Mouse (Mus musculus): ENCODE measurements at regions not wholly inside any gene's neighbourhood (a gene's known extent, or its start where the extent isn't known, plus 50 kb on each side); places are given as distances from the start of the nearest gene placed in this dataset.

GRCm38 (mm10) chr2:28365756-28366155 lies 80.8 kb upstream of the Ppp1r26 start:
- Histone ChIP-seq H3K4me3 (ENCODE audit: low read depth, low read length) (no peak overlapping the region), H3K27me3 (ENCODE audit: control insufficient read depth, insufficient read depth, low read length) (no peaks in the 10 kb centered on the region; the same call in none of the 2 replicates), H3K36me3 (ENCODE audit: control insufficient read depth, insufficient read depth, low read length) (no peaks in the 10 kb centered on the region), H3K4me1 (ENCODE audit: control insufficient read depth, insufficient read depth, low read length) (no peaks in the 10 kb centered on the region), H3K9ac (ENCODE audit: low read depth, low read length) (no peak overlapping the region), H3K4me2 (no peak overlapping the region), H3K27ac (ENCODE audit: low read depth, low read length) (no peak overlapping the region), H3K9me3 (replicated peaks; ENCODE audit: control insufficient read depth, low read length) (no peaks in the 10 kb centered on the region)
- WGBS (ENCODE audit: insufficient replicate concordance): 78% methylated on average over 5 of the region's 5 CpGs
- no peak for ATAC-seq (replicated peaks; ENCODE audit: insufficient number of reproducible peaks, low FRiP score, low TSS enrichment)

- H3K27ac ChIP-seq (ENCODE audit: low read depth, low read length): no peak overlapping the region
- H3K4me3 ChIP-seq (ENCODE audit: low read depth, low read length): no peak overlapping the region
- H3K27me3 ChIP-seq (ENCODE audit: control insufficient read depth, insufficient read depth, low read length): no peaks in the 10 kb centered on the region; the same call in 1 of the 2 replicates
- no peak overlapping the region for H3K9ac ChIP-seq (ENCODE audit: low read depth, low read length)
- no peak for ATAC-seq (replicated peaks; ENCODE audit: insufficient number of reproducible peaks, low FRiP score, low TSS enrichment)
- no peaks in the 10 kb centered on the region for H3K9me3 ChIP-seq (replicated peaks; ENCODE audit: control insufficient read depth, low read length)
- no peaks in the 10 kb centered on the region for H3K36me3 ChIP-seq (ENCODE audit: control insufficient read depth, insufficient read depth, low read length)
- no peak overlapping the region for H3K4me2 ChIP-seq
- H3K4me1 ChIP-seq (ENCODE audit: control insufficient read depth, insufficient read depth, low read length): peaks cover 14% of the 10 kb centered on the region
- 7% methylated on average over 3 of the region's 3 CpGs for WGBS (ENCODE audit: insufficient replicate concordance)
These were observed 71.8 kb upstream of the Ppp1r26 start for GRCm38 (mm10) chr2:28374838-28375237.

- Histone ChIP-seq H3K4me2 (peak overlapping the region; percentile 38), H3K36me3 (ENCODE audit: control insufficient read depth, insufficient read depth, low read length) (no peaks in the 10 kb centered on the region), H3K4me3 (ENCODE audit: low read depth, low read length) (no peak overlapping the region), H3K27me3 (ENCODE audit: control insufficient read depth, insufficient read depth, low read length) (peaks cover 3% of the 10 kb centered on the region; the same call in 1 of the 2 replicates), H3K4me1 (ENCODE audit: control insufficient read depth, insufficient read depth, low read length) (peaks cover 14% of the 10 kb centered on the region), H3K9me3 (replicated peaks; ENCODE audit: control insufficient read depth, low read length) (no peaks in the 10 kb centered on the region), H3K27ac (ENCODE audit: low read depth, low read length) (peak overlapping the region; percentile 55; the same call in 1 of the 2 replicates), H3K9ac (ENCODE audit: low read depth, low read length) (no peak overlapping the region)
- 43% methylated on average over 9 of the region's 9 CpGs for whole genome bisulfite sequencing (ENCODE audit: insufficient replicate concordance)
- peak; percentile 87 for ATAC-seq (replicated peaks; ENCODE audit: insufficient number of reproducible peaks, low FRiP score, low TSS enrichment)
These were observed 68.4 kb upstream of the Ppp1r26 start for GRCm38 (mm10) chr2:28377948-28378822.

GRCm38 (mm10) chr2:28382051-28382802 lies 64.4 kb upstream of the Ppp1r26 start:
- Histone ChIP-seq H3K27ac (ENCODE audit: low read depth, low read length) (no peak overlapping the region), H3K4me2 (no peak overlapping the region), H3K27me3 (ENCODE audit: control insufficient read depth, insufficient read depth, low read length) (peaks cover 3% of the 10 kb centered on the region; the same call in 1 of the 2 replicates), H3K9ac (ENCODE audit: low read depth, low read length) (no peak overlapping the region), H3K4me1 (ENCODE audit: control insufficient read depth, insufficient read depth, low read length) (peaks cover 14% of the 10 kb centered on the region), H3K4me3 (ENCODE audit: low read depth, low read length) (no peak overlapping the region), H3K36me3 (ENCODE audit: control insufficient read depth, insufficient read depth, low read length) (no peaks in the 10 kb centered on the region), H3K9me3 (replicated peaks; ENCODE audit: control insufficient read depth, low read length) (no peaks in the 10 kb centered on the region)
- WGBS (ENCODE audit: insufficient replicate concordance): 87% methylated on average over 12 of the region's 12 CpGs
- ATAC-seq (replicated peaks; ENCODE audit: insufficient number of reproducible peaks, low FRiP score, low TSS enrichment): no peak

GRCm38 (mm10) chr2:28384875-28385274 lies 61.7 kb upstream of the Ppp1r26 start:
- Histone ChIP-seq H3K4me2 (no peak overlapping the region), H3K4me1 (ENCODE audit: control insufficient read depth, insufficient read depth, low read length) (no peaks in the 10 kb centered on the region), H3K27ac (ENCODE audit: low read depth, low read length) (no peak overlapping the region), H3K27me3 (ENCODE audit: control insufficient read depth, insufficient read depth, low read length) (peaks cover 3% of the 10 kb centered on the region; the same call in 1 of the 2 replicates), H3K4me3 (ENCODE audit: low read depth, low read length) (no peak overlapping the region), H3K9ac (ENCODE audit: low read depth, low read length) (no peak overlapping the region), H3K36me3 (ENCODE audit: control insufficient read depth, insufficient read depth, low read length) (no peaks in the 10 kb centered on the region), H3K9me3 (replicated peaks; ENCODE audit: control insufficient read depth, low read length) (no peaks in the 10 kb centered on the region)
- WGBS (ENCODE audit: insufficient replicate concordance): 65% methylated on average over 8 of the region's 8 CpGs
- no peak for ATAC-seq (replicated peaks; ENCODE audit: insufficient number of reproducible peaks, low FRiP score, low TSS enrichment)

GRCm38 (mm10) chr2:28386784-28387183 lies 59.8 kb upstream of the Ppp1r26 start:
- Histone ChIP-seq H3K9me3 (replicated peaks; ENCODE audit: control insufficient read depth, low read length) (no peaks in the 10 kb centered on the region), H3K9ac (ENCODE audit: low read depth, low read length) (no peak overlapping the region), H3K4me2 (no peak overlapping the region), H3K36me3 (ENCODE audit: control insufficient read depth, insufficient read depth, low read length) (no peaks in the 10 kb centered on the region), H3K4me1 (ENCODE audit: control insufficient read depth, insufficient read depth, low read length) (no peaks in the 10 kb centered on the region), H3K27me3 (ENCODE audit: control insufficient read depth, insufficient read depth, low read length) (no peaks in the 10 kb centered on the region), H3K4me3 (ENCODE audit: low read depth, low read length) (no peak overlapping the region), H3K27ac (ENCODE audit: low read depth, low read length) (no peak overlapping the region)
- 72% methylated on average over 1 of the region's 1 CpGs for WGBS (ENCODE audit: insufficient replicate concordance)
- ATAC-seq (replicated peaks; ENCODE audit: insufficient number of reproducible peaks, low FRiP score, low TSS enrichment): no peak

- no peak overlapping the region for H3K9ac ChIP-seq (ENCODE audit: low read depth, low read length)
- 30% methylated on average over 6 of the region's 6 CpGs for WGBS (ENCODE audit: insufficient replicate concordance)
These were observed 59.2 kb upstream of the Ppp1r26 start for GRCm38 (mm10) chr2:28387422-28387836.

GRCm38 (mm10) chr2:28387926-28388325 lies 58.7 kb upstream of the Ppp1r26 start:
- 78% methylated on average over 4 of the region's 4 CpGs for WGBS (ENCODE audit: insufficient replicate concordance)
- no peak overlapping the region for H3K4me2 ChIP-seq

More at GRCm38 (mm10) chr2:28387422-28387836, 59.2 kb upstream of the Ppp1r26 start:
- Histone ChIP-seq H3K4me2 (no peak overlapping the region), H3K4me1 (ENCODE audit: control insufficient read depth, insufficient read depth, low read length) (no peaks in the 10 kb centered on the region), H3K9me3 (replicated peaks; ENCODE audit: control insufficient read depth, low read length) (no peaks in the 10 kb centered on the region), H3K4me3 (ENCODE audit: low read depth, low read length) (no peak overlapping the region), H3K27ac (ENCODE audit: low read depth, low read length) (no peak overlapping the region), H3K27me3 (ENCODE audit: control insufficient read depth, insufficient read depth, low read length) (no peaks in the 10 kb centered on the region), H3K36me3 (ENCODE audit: control insufficient read depth, insufficient read depth, low read length) (no peaks in the 10 kb centered on the region)
- ATAC-seq (replicated peaks; ENCODE audit: insufficient number of reproducible peaks, low FRiP score, low TSS enrichment): no peak

More at GRCm38 (mm10) chr2:28387926-28388325, 58.7 kb upstream of the Ppp1r26 start:
- Histone ChIP-seq H3K9me3 (replicated peaks; ENCODE audit: control insufficient read depth, low read length) (no peaks in the 10 kb centered on the region), H3K4me3 (ENCODE audit: low read depth, low read length) (no peak overlapping the region), H3K27ac (ENCODE audit: low read depth, low read length) (no peak overlapping the region), H3K4me1 (ENCODE audit: control insufficient read depth, insufficient read depth, low read length) (no peaks in the 10 kb centered on the region), H3K36me3 (ENCODE audit: control insufficient read depth, insufficient read depth, low read length) (no peaks in the 10 kb centered on the region), H3K9ac (ENCODE audit: low read depth, low read length) (no peak overlapping the region), H3K27me3 (ENCODE audit: control insufficient read depth, insufficient read depth, low read length) (no peaks in the 10 kb centered on the region)
- no peak for ATAC-seq (replicated peaks; ENCODE audit: insufficient number of reproducible peaks, low FRiP score, low TSS enrichment)

Data from heart, embryonic 11.5 days (tissue).